Mouse (Mus musculus): ENCODE results near the gene Gdpd3.

The Gdpd3 gene

GRCm38 (mm10) chr7:126807405-126807804 lies 41.3 kb downstream of the Gdpd3 start:
- DNase-seq (ENCODE audit: low spot score) = no peak

GRCm38 (mm10) chr7:126808703-126809455 lies 42.7 kb downstream of the Gdpd3 start:
- peak; percentile 73 for DNase-seq (ENCODE audit: low spot score)

DNA sequence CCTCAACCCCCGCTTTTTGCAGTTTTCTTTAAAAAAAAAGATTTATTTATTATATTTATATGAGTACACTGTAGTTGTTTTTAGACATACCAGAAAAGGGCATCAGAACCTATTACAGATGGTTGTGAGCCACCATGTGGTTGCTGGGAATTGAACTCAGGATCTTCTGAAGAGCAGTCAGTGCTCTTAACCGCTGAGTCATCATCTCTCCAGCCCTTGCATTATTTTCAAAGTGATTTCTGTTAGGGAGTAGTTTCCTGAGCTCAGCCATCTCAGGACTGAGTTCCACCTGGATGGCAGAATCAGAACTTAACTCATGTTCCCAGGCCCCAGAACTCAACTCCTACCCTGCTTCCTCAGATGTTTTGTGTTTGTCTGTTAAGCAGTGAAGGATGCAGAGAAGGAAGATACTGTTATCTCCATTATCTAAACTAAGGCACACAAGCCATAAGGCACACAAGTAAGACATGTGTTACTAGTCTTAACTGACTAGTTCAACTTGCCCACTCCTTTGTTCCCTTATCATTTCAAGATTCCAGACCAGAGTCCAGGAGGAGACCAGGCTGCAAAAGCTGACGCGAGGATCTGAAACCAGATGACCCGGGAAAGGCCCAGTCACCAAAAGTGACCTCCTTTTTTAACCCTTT lies 43.7 kb downstream of the Gdpd3 start:
- no peak for DNase-seq (ENCODE audit: low spot score)

DNA sequence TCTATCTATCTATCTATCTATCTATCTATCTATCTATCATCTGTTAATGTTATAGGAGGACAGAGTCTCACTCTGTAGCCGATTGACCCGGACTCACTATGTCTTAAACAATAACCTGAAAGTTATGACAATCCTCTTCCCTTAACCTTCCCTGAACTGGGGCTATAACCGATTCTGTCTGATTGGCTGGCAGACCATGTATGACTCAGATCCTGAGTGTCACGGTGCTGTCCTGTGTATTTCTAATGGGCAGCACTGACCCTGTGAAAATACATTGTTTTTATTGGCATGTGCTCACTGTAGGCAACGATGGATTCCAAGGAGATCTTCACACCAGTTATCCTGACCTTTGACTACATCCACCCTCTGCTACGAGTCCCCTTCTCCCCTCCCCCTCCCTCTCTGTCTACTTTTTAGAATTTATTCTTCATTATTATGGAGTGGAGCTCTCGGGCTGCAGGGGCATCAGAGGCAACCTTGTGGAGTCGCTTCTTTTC lies 49.6 kb downstream of the Gdpd3 start:
- DNase-seq (ENCODE audit: low spot score) = no peak

DNA sequence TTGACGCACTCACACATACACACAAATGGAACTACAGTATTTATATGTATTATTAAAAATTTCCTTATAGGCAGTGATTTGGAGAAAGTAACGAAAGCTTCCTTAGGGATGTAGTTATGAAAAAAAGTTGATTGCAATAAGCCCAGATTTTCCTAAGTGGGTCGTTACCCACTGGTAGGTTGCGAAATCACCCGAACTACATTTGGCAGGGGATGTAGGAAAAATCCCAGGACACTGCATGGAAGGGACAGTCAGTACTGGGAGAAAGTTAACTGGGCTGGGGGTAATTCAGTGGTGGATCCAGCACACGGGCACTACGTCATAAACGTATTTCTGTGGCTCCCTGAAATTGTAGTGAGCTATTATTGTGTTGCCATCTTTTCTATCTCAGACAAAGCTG lies 50.4 kb downstream of the Gdpd3 start:
- no peak for DNase-seq (ENCODE audit: low spot score)

GRCm38 (mm10) chr7:126817595-126817994 lies 51.5 kb downstream of the Gdpd3 start:
- no peak for DNase-seq (ENCODE audit: low spot score)

DNA sequence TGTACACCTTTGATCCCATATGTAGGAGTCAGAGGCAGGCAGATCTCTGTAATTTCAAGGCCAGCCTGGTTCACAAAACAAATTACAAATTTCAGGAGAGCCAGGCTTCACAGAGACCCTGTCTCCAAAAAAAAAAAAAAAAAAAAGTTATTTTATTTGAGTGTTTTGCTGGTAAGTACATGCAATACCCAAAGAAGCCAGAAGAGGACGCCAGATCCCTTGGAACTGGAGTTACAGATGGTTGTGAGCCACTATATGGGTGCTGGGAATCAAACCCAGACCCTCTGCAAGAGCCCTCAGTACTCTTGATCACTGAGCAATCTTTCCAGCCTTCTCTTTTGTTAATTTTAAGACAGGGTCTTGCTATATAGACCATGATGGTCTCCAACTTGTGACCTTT lies 52.7 kb downstream of the Gdpd3 start:
- no peak for DNase-seq (ENCODE audit: low spot score)

DNA sequence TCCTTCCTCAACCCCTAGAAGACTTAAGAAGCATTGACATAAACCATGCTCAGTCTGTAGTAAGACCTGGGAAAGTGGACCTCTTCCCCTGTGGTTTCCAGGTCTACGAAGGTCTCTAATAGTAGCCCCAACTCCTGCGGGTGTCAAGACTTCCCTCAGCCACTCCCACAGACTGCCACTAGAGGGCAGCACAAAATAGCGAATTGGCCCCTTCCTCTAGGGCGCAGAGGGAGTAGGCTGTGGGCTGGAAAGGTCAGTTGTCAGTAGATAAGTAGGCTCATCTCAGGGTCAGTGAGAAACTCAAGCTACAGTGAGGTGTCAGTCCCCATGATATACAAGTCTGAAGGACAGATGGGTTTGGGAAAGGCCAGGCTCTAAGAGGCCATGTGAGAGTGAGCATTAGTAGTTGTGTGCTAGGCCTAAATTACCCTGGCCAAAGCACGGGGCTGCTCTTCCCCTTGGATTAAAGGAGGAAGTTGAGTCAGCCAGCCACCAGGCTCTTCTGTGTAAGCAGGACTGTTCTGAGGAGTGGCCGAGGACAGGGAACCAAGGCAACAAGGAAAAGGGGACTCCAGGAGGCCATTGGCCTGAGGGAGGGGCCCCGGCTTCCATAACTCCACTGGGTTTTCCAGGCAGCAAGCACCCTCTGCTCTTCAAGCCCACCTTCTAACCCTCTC lies 55.8 kb downstream of the Gdpd3 start:
- peak; percentile 70 for DNase-seq (ENCODE audit: low spot score)

DNA sequence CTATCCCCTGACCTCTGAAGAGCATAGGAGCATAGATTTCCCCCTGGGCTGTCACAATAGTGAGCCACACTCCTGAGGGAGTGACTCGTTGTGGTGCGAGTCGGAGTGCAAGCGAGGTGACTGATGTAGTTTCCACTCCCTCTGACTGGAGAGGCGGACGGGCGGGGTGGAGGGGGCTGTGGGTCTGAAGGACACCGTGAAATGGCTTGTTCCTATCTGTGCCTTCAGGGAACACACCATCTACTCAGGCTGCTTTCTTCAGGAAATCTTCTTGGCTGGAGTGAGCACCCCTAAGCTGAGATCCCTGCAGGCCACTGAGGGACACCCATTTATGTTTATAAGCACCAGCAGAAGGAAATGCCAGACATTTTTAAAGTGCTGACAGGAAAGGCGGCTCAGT lies 56.6 kb downstream of the Gdpd3 start:
- DNase-seq (ENCODE audit: low spot score) = no peak

- DNase-seq (ENCODE audit: low spot score) = no peak
Measured at GRCm38 (mm10) chr7:126823202-126823711, 57.1 kb downstream of the Gdpd3 start.

GRCm38 (mm10) chr7:126823940-126824339 lies 57.8 kb downstream of the Gdpd3 start:
- DNase-seq (ENCODE audit: low spot score) = no peak
